Mouse (Mus musculus): ENCODE measurements around the gene Prss43. TPM values are rescaled to one million over a fixed set of nuclear protein-coding genes. Genes with fewer than 3 reads are reported as not detected.

The Prss43 gene
- polyA plus RNA-seq, 1 experiment from 2014 or later: not detected

DNA sequence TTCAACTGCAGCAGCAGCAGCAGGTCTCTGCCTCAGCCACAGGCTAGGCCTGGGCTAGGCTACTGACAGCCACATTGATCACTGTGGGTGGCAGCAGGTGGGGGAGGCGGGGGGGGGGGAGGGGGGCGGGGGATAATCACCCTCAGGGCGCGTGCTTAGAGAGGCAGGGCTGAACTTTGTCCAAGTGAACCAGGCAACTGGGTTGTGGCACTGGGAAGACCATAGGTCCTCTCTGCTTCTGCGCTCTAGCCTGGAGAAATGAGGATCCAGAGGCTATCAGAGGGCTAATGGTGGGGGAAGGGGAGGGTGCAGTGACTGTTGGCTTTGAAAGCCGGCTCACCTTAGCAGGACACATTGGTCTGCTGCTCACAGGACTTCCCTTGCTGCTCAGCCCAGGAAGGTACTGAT lies 48.8 kb downstream of the Prss43 start:
- H3K27me3 ChIP-seq (replicated peaks; ENCODE audit: control insufficient read depth, insufficient read depth, low read length): peaks cover 20% of the 10 kb centered on the region
- peak; percentile 39; the same call in 1 of the 2 replicates for ATAC-seq (ENCODE audit: low read depth)
- 39% methylated on average over 3 of the region's 6 CpGs for WGBS
- H3K9ac ChIP-seq (ENCODE audit: low read depth, low read length): no peak overlapping the region
- no peak for DNase-seq (ENCODE audit: low spot score)
- H3K27ac ChIP-seq (replicated peaks; ENCODE audit: low read depth, low read length): no peak overlapping the region
- H3K9me3 ChIP-seq (ENCODE audit: control insufficient read depth, low read length): no peaks in the 10 kb centered on the region
- no peak overlapping the region for H3K4me3 ChIP-seq (ENCODE audit: low read depth, low read length)
- H3K4me2 ChIP-seq (ENCODE audit: low read depth, low read length): no peak overlapping the region
- H3K4me1 ChIP-seq (ENCODE audit: control insufficient read depth, insufficient read depth, low read length): peaks cover 25% of the 10 kb centered on the region
- no peaks in the 10 kb centered on the region for H3K36me3 ChIP-seq (ENCODE audit: control insufficient read depth, insufficient read depth, low read length)

DNA sequence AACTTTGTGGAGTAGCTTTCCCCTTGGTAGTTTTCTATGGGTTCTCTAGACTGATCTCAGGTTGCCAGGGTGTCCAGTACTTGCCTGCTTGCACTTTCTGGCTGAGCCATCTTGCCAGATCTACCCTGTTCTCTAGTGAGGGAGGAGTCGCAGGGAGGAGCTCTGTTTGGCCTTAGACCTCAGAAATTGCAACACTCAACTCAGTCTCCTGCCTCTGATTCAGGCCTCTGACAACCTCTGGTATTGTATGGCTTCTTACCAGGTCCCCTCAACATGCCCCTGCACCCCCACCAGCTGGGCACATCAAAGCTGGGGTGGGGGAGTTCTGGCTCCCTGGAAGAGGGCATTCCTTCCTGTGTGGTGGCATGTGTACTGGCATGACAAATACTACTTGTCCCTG lies 50.9 kb downstream of the Prss43 start:
- peaks cover 30% of the 10 kb centered on the region for H3K4me1 ChIP-seq (ENCODE audit: control insufficient read depth, insufficient read depth, low read length)
- peaks cover 33% of the 10 kb centered on the region for H3K27me3 ChIP-seq (replicated peaks; ENCODE audit: control insufficient read depth, insufficient read depth, low read length)
- DNase-seq (ENCODE audit: low spot score): no peak
- no peak overlapping the region for H3K27ac ChIP-seq (replicated peaks; ENCODE audit: low read depth, low read length)
- H3K9ac ChIP-seq (ENCODE audit: low read depth, low read length): no peak overlapping the region
- ATAC-seq (ENCODE audit: low read depth): no peak
- H3K4me3 ChIP-seq (ENCODE audit: low read depth, low read length): no peak overlapping the region
- H3K4me2 ChIP-seq (ENCODE audit: low read depth, low read length): no peak overlapping the region
- no peaks in the 10 kb centered on the region for H3K36me3 ChIP-seq (ENCODE audit: control insufficient read depth, insufficient read depth, low read length)
- WGBS: 81% methylated on average over 1 of the region's 1 CpGs
- no peaks in the 10 kb centered on the region for H3K9me3 ChIP-seq (ENCODE audit: control insufficient read depth, low read length)

DNA sequence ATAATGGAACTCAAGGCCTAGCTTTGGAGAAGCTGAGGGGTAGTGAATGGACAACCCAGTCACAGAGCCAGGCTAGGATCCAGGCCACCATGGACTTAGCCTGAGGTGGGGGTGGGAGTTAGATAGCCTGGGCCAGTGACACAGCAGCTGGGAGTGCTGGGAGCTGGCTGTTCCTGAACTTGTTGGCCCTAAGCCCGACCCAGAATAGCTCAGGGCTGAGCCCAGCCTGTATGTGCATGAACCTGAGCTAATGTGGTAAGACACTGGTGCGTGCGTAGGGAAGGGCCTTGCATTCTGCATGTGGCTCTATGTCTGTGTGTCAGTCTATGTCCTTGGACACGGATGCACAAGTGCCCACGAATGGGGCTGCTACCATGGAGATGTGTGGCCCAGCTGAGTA lies 51.4 kb downstream of the Prss43 start:
- DNase-seq (ENCODE audit: low spot score) (no peak), ATAC-seq (ENCODE audit: low read depth) (no peak)
- Histone ChIP-seq H3K9me3 (ENCODE audit: control insufficient read depth, low read length) (no peaks in the 10 kb centered on the region), H3K9ac (ENCODE audit: low read depth, low read length) (no peak overlapping the region), H3K4me1 (ENCODE audit: control insufficient read depth, insufficient read depth, low read length) (peaks cover 30% of the 10 kb centered on the region), H3K27me3 (replicated peaks; ENCODE audit: control insufficient read depth, insufficient read depth, low read length) (peaks cover 28% of the 10 kb centered on the region), H3K36me3 (ENCODE audit: control insufficient read depth, insufficient read depth, low read length) (no peaks in the 10 kb centered on the region), H3K27ac (replicated peaks; ENCODE audit: low read depth, low read length) (no peak overlapping the region), H3K4me2 (ENCODE audit: low read depth, low read length) (no peak overlapping the region), H3K4me3 (ENCODE audit: low read depth, low read length) (no peak overlapping the region)
- 74% methylated on average over 5 of the region's 5 CpGs for WGBS

DNA sequence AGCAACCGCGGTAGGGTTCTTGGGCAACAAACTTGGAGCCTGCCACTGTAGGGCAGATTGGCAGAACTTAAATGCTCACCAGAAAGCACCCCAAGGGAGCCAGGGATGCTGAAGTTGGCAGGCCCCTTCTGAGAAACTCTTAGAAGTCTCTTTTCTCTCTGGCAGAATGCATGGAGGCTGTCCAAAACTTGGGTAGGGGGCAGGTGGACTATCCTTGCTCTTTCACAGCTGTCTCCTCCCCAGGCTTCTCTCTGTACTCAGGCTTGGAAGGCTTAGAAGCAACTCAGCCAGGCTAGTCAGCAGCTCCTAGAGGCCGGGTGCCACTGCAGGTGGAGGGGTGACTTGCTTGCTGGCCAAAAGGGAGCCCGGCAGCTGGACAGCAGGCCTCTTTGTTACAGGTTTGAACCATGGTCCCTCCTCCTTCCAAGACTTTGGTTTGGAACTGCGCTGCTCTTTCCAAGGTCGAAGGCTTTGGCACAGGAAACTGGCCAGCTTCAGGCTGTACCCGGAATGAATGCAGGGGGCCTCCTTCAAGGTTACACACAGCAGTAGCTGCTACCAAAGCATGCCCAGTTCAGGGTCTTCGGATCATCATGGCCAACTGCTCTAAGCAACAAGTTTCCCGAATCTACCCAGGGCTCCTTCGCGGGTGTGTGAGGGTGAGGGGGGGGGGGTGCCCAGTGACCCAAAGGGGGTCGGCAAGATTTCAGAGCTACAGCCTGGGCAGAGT lies 52.9 kb downstream of the Prss43 start, which contains the start of gene Als2cl:
Gene Als2cl, plus strand, starts transcription at position 680 of the 730 bp plus-strand sequence.
- H3K9ac ChIP-seq (ENCODE audit: low read depth, low read length): peak within 1 kb of the TSS; percentile 68
- ATAC-seq (ENCODE audit: low read depth) (peak; percentile 20; the same call in 1 of the 2 replicates), DNase-seq (ENCODE audit: low spot score) (peak; percentile 24)
- no peaks in the 10 kb centered on the region for H3K36me3 ChIP-seq (ENCODE audit: control insufficient read depth, insufficient read depth, low read length)
- peaks cover 13% of the 10 kb centered on the region for H3K27me3 ChIP-seq (replicated peaks; ENCODE audit: control insufficient read depth, insufficient read depth, low read length)
- peak within 1 kb of the TSS; percentile 61 for H3K4me3 ChIP-seq (ENCODE audit: low read depth, low read length)
- H3K4me2 ChIP-seq (ENCODE audit: low read depth, low read length): peak within 1 kb of the TSS; percentile 92
- H3K9me3 ChIP-seq (ENCODE audit: control insufficient read depth, low read length): no peaks in the 10 kb centered on the region
- peaks cover 21% of the 10 kb centered on the region for H3K4me1 ChIP-seq (ENCODE audit: control insufficient read depth, insufficient read depth, low read length)
- H3K27ac ChIP-seq (replicated peaks; ENCODE audit: low read depth, low read length): no peak within 1 kb of the TSS
- WGBS: 11% methylated on average over 12 of the region's 12 CpGs

DNA sequence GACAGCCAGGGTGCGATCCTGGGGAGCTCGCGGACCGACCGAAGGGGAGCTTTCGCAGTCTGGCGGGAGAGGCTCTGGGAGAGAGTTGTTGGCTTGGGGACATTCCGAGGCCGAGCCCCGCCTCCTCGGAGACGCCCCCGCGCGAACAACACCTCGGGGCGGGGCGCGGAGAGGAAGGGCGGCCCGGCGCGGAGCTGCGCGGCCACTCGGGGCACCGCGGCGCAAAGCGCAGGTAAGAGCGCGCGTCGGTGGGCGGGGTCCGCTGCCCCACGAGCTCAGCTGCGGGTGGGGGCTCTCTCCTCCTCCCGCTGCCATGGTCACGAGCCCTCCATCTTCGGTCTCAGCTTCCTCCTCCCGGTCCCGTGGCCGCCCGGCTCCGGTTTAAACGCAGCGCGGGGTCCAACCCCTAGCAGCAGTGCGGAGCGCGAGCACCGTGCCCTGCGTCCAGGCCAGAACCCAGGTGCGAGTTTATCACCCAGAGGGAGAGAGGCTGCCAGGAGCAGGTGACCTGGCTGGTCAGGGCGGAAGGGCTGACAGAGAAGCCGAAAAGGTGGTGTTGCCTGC lies 53.6 kb downstream of the Prss43 start, which contains the start of gene Tmie:
Gene Tmie, minus strand, starts transcription at position 116 of the 564 bp plus-strand sequence.
- H3K9me3 ChIP-seq (ENCODE audit: control insufficient read depth, low read length): no peaks in the 10 kb centered on the region
- WGBS: 0% methylated on average over 19 of the region's 57 CpGs
- peaks cover 13% of the 10 kb centered on the region for H3K27me3 ChIP-seq (replicated peaks; ENCODE audit: control insufficient read depth, insufficient read depth, low read length)
- H3K36me3 ChIP-seq (ENCODE audit: control insufficient read depth, insufficient read depth, low read length): no peaks in the 10 kb centered on the region
- peak within 1 kb of the TSS; percentile 92 for H3K4me2 ChIP-seq (ENCODE audit: low read depth, low read length)
- DNase-seq (ENCODE audit: low spot score) (peak; percentile 78), ATAC-seq (ENCODE audit: low read depth) (peak; percentile 88)
- no peak within 1 kb of the TSS for H3K27ac ChIP-seq (replicated peaks; ENCODE audit: low read depth, low read length)
- H3K4me1 ChIP-seq (ENCODE audit: control insufficient read depth, insufficient read depth, low read length): peaks cover 14% of the 10 kb centered on the region
- H3K9ac ChIP-seq (ENCODE audit: low read depth, low read length): peak within 1 kb of the TSS; percentile 68
- peak within 1 kb of the TSS; percentile 61 for H3K4me3 ChIP-seq (ENCODE audit: low read depth, low read length)

DNA sequence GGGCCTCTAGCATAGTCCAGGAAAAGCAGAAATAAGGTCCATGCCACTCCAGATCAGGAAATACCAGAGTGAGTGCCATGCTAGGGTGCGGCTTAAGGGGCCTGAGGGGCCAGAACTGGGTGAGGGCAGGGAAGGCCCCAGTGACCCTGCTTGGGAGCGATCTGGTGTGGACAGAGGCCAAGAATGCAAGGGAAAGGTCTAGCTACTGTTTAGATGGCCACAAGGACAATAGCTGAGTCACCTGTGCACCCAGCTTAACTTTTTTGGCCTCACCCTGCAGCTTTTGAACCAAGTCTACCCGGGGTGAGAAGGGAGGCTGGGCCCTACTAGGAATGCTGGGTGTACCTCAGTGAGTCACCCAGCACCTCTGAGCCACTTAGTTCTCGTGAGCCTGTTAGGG lies 54.3 kb downstream of the Prss43 start:
- Histone ChIP-seq H3K9me3 (ENCODE audit: control insufficient read depth, low read length) (no peaks in the 10 kb centered on the region), H3K4me1 (ENCODE audit: control insufficient read depth, insufficient read depth, low read length) (peaks cover 10% of the 10 kb centered on the region), H3K4me3 (ENCODE audit: low read depth, low read length) (peak overlapping the region; percentile 61), H3K36me3 (ENCODE audit: control insufficient read depth, insufficient read depth, low read length) (no peaks in the 10 kb centered on the region), H3K27ac (replicated peaks; ENCODE audit: low read depth, low read length) (no peak overlapping the region), H3K4me2 (ENCODE audit: low read depth, low read length) (peak overlapping the region; percentile 92), H3K27me3 (replicated peaks; ENCODE audit: control insufficient read depth, insufficient read depth, low read length) (peaks cover 13% of the 10 kb centered on the region), H3K9ac (ENCODE audit: low read depth, low read length) (peak overlapping the region; percentile 68; the same call in 1 of the 2 replicates)
- 65% methylated on average over 4 of the region's 4 CpGs for WGBS
- DNase-seq (ENCODE audit: low spot score) (no peak), ATAC-seq (ENCODE audit: low read depth) (no peak)

Other genes starting within 250 kb of the Prss43 start
- 21.2 and 30.4 TPM in 2 replicates for gene Nradd, start 202.2 kb upstream of the Prss43 start, polyA plus RNA-seq (2014; fragmentation: Nextera tagmentation; extraction: Ambion mirVana)
- gene Nbeal2, start 172.5 kb upstream of the Prss43 start, polyA plus RNA-seq (2014; fragmentation: Nextera tagmentation; extraction: Ambion mirVana): 2.0 and 3.6 TPM in 2 replicates
- gene Ccdc12, start 170.2 kb upstream of the Prss43 start, polyA plus RNA-seq (2014; fragmentation: Nextera tagmentation; extraction: Ambion mirVana): 104 and 107 TPM in 2 replicates
- 39.1 and 53.6 TPM in 2 replicates for gene Myl3, start 84.8 kb upstream of the Prss43 start, polyA plus RNA-seq (2014; fragmentation: Nextera tagmentation; extraction: Ambion mirVana)
- gene Pth1r, start 79.5 kb upstream of the Prss43 start, polyA plus RNA-seq (2014; fragmentation: Nextera tagmentation; extraction: Ambion mirVana): 97.5 and 98.0 TPM in 2 replicates
- gene Prss42, start 28.5 kb upstream of the Prss43 start, polyA plus RNA-seq (2014; fragmentation: Nextera tagmentation; extraction: Ambion mirVana): not detected in 2 replicates
- gene Prss44, start 12.7 kb upstream of the Prss43 start, polyA plus RNA-seq (2014; fragmentation: Nextera tagmentation; extraction: Ambion mirVana): not detected in 2 replicates
- gene Prss45, start 7.9 kb downstream of the Prss43 start, polyA plus RNA-seq (2014; fragmentation: Nextera tagmentation; extraction: Ambion mirVana): 0.17 TPM in 1 of 2 replicates, not detected in the other
- gene Prss46, start 17.8 kb downstream of the Prss43 start, polyA plus RNA-seq (2014; fragmentation: Nextera tagmentation; extraction: Ambion mirVana): 0.32 TPM in 1 of 2 replicates, not detected in the other
- 0.31 TPM in 1 of 2 replicates, not detected in the other for gene Prss50, start 31.3 kb downstream of the Prss43 start, polyA plus RNA-seq (2014; fragmentation: Nextera tagmentation; extraction: Ambion mirVana)
- 3.0 and 3.4 TPM in 2 replicates for gene Als2cl, start 53.2 kb downstream of the Prss43 start, polyA plus RNA-seq (2014; fragmentation: Nextera tagmentation; extraction: Ambion mirVana)
- 0.85 and 1.3 TPM in 2 replicates for gene Tmie, start 53.4 kb downstream of the Prss43 start, polyA plus RNA-seq (2014; fragmentation: Nextera tagmentation; extraction: Ambion mirVana)
- not detected in 2 replicates for gene Fam240a, start 90.2 kb downstream of the Prss43 start, polyA plus RNA-seq (2014; fragmentation: Nextera tagmentation; extraction: Ambion mirVana)
- 0.62 and 0.63 TPM in 2 replicates for gene Tdgf1, start 119.5 kb downstream of the Prss43 start, polyA plus RNA-seq (2014; fragmentation: Nextera tagmentation; extraction: Ambion mirVana)
- gene Lrrc2, start 124.9 kb downstream of the Prss43 start, polyA plus RNA-seq (2014; fragmentation: Nextera tagmentation; extraction: Ambion mirVana): 0.21 and 0.28 TPM in 2 replicates
- 0.21 and 0.35 TPM in 2 replicates for gene Rtp3, start 163.9 kb downstream of the Prss43 start, polyA plus RNA-seq (2014; fragmentation: Nextera tagmentation; extraction: Ambion mirVana)
- gene Ltf, start 192.6 kb downstream of the Prss43 start, polyA plus RNA-seq (2014; fragmentation: Nextera tagmentation; extraction: Ambion mirVana): 3.0 and 4.2 TPM in 2 replicates
- gene Ccrl2, start 230.8 kb downstream of the Prss43 start, polyA plus RNA-seq (2014; fragmentation: Nextera tagmentation; extraction: Ambion mirVana): 0.35 and 0.97 TPM in 2 replicates

All from embryonic facial prominence, embryonic 14.5 days (tissue).